Mouse (Mus musculus) limb, embryonic 11.5 days (tissue): ENCODE results near the gene Gm20696. TPM values are rescaled to one million over a fixed set of nuclear protein-coding genes. Genes with fewer than 3 reads are reported as not detected.

Source experiments
- ATAC-seq: fragments of 200-750 bp; cut with Nextera tagmentation; 2 replicates; pipeline ENCODE4 v1.8.0; 2017; ENCODE audit warnings: low read depth; ENCODE audit not compliant: insufficient number of reproducible peaks, low FRiP score, low TSS enrichment
- DNase-seq: peaks from one replicate; pipeline ENCODE4 v3.0.0-alpha.2; 2015; ENCODE audit warnings: low spot score
- H3K27ac ChIP-seq: fragments of 300-500 bp; sonication (generic); replicated peaks from 2 replicates; pipeline ENCODE4 v1.5.1; 2014; ENCODE audit warnings: low read depth, mild to moderate bottlenecking, low read length
- H3K27me3 ChIP-seq: fragments of 300-500 bp; sonication (generic); 2 replicates; pipeline ENCODE4 v1.6.1; 2014; ENCODE audit warnings: mild to moderate bottlenecking, low read length, mixed read lengths; ENCODE audit not compliant: control insufficient read depth, insufficient read depth
- H3K36me3 ChIP-seq: fragments of 300-500 bp; sonication (generic); 2 replicates; pipeline ENCODE4 v1.6.1; 2014; ENCODE audit warnings: mild to moderate bottlenecking, low read length, moderate library complexity, mixed read lengths; ENCODE audit not compliant: control insufficient read depth, insufficient read depth
- H3K4me1 ChIP-seq: fragments of 300-500 bp; sonication (generic); 2 replicates; pipeline ENCODE4 v1.6.1; 2014; ENCODE audit warnings: low read length, mixed read lengths; ENCODE audit not compliant: control insufficient read depth, insufficient read depth
- H3K4me2 ChIP-seq: fragments of 300-500 bp; sonication (generic); 2 replicates; pipeline ENCODE4 v1.6.1; 2014; ENCODE audit warnings: low read depth, mild to moderate bottlenecking, moderate library complexity; ENCODE audit not compliant: severe bottlenecking
- H3K4me3 ChIP-seq: fragments of 300-500 bp; sonication (generic); 2 replicates; pipeline ENCODE4 v1.5.1; 2014; ENCODE audit warnings: low read depth, low read length
- H3K9ac ChIP-seq: fragments of 300-500 bp; sonication (generic); 2 replicates; pipeline ENCODE4 v1.6.1; 2014; ENCODE audit warnings: mild to moderate bottlenecking, low read length
- H3K9me3 ChIP-seq: fragments of 300-500 bp; sonication (generic); 2 replicates; pipeline ENCODE4 v1.6.1; 2016; ENCODE audit warnings: low read length; ENCODE audit not compliant: control insufficient read depth
- WGBS: fragments of 180-500 bp; shearing (Covaris S2); extraction: QIAGEN DNeasy Blood & Tissue Kit; methylation state at CpG from one replicate; pipeline ENCODE4 v1.1.7; 2014; 5-methylcytosine and 5-hydroxymethylcytosine counted together
- polyA plus RNA-seq: library from polyadenylated mRNA; unstranded; fragments of >200 nt; fragmentation: Nextera tagmentation; extraction: Ambion mirVana; gene quantifications from 2 replicates; pipeline ENCODE4 v1.2.1, GENCODE M21; 2014

The Gm20696 gene
- polyA plus RNA-seq, 1 experiment from 2014 or later = 4.0 TPM

- Histone ChIP-seq H3K4me2 (no peak overlapping the region), H3K9ac (no peak overlapping the region), H3K36me3 (no peaks in the 10 kb centered on the region), H3K4me1 (peaks cover 3% of the 10 kb centered on the region; the same call in 1 of the 2 replicates), H3K27me3 (no peaks in the 10 kb centered on the region), H3K4me3 (no peak overlapping the region), H3K27ac (no peak overlapping the region), H3K9me3 (no peaks in the 10 kb centered on the region)
- no peak for ATAC-seq
- no peak for DNase-seq
- WGBS = 94% methylated on average over 12 of the region's 12 CpGs
Measured at GRCm38 (mm10) chr6:99446801-99447415, 219.7 kb downstream of the Gm20696 start.

GRCm38 (mm10) chr6:99443460-99443859 is 223.1 kb downstream of the Gm20696 start:
- Histone ChIP-seq H3K4me3 (no peak overlapping the region), H3K9me3 (no peaks in the 10 kb centered on the region), H3K27ac (no peak overlapping the region), H3K4me1 (peaks cover 16% of the 10 kb centered on the region), H3K27me3 (no peaks in the 10 kb centered on the region), H3K4me2 (no peak overlapping the region), H3K36me3 (no peaks in the 10 kb centered on the region), H3K9ac (no peak overlapping the region)
- DNase-seq (no peak), ATAC-seq (no peak)
- WGBS = 70% methylated on average over 5 of the region's 5 CpGs

GRCm38 (mm10) chr6:99441100-99441499 is 225.5 kb downstream of the Gm20696 start:
- no peak for DNase-seq
- Histone ChIP-seq H3K36me3 (no peaks in the 10 kb centered on the region), H3K4me2 (no peak overlapping the region), H3K4me3 (no peak overlapping the region), H3K27ac (no peak overlapping the region), H3K9me3 (no peaks in the 10 kb centered on the region), H3K4me1 (peaks cover 20% of the 10 kb centered on the region), H3K9ac (no peak overlapping the region), H3K27me3 (no peaks in the 10 kb centered on the region)
- no peak for ATAC-seq
- 52% methylated on average over 7 of the region's 7 CpGs for WGBS

- Histone ChIP-seq H3K27me3 (no peaks in the 10 kb centered on the region), H3K36me3 (no peaks in the 10 kb centered on the region), H3K4me2 (no peak overlapping the region), H3K4me1 (peaks cover 20% of the 10 kb centered on the region), H3K4me3 (no peak overlapping the region), H3K27ac (no peak overlapping the region), H3K9ac (no peak overlapping the region), H3K9me3 (no peaks in the 10 kb centered on the region)
- no peak for ATAC-seq
- whole genome bisulfite sequencing = 99% methylated on average over 2 of the region's 2 CpGs
- DNase-seq = no peak
Measured at GRCm38 (mm10) chr6:99440606-99441005, 226.0 kb downstream of the Gm20696 start.

GRCm38 (mm10) chr6:99439878-99440361 is 226.7 kb downstream of the Gm20696 start:
- ATAC-seq (no peak), DNase-seq (peak; percentile 59)
- Histone ChIP-seq H3K4me1 (peaks cover 20% of the 10 kb centered on the region), H3K9me3 (no peaks in the 10 kb centered on the region), H3K4me2 (no peak overlapping the region), H3K27ac (peak overlapping the region; percentile 76), H3K36me3 (no peaks in the 10 kb centered on the region), H3K4me3 (no peak overlapping the region), H3K27me3 (no peaks in the 10 kb centered on the region), H3K9ac (peak overlapping the region; percentile 22; the same call in 1 of the 2 replicates)
- 2% methylated on average over 9 of the region's 9 CpGs for WGBS

GRCm38 (mm10) chr6:99439214-99439877 is 227.3 kb downstream of the Gm20696 start:
- no peak overlapping the region for H3K4me3 ChIP-seq
- WGBS = 14% methylated on average over 9 of the region's 9 CpGs
- H3K9ac ChIP-seq = peak overlapping the region; percentile 22; the same call in 1 of the 2 replicates
- no peaks in the 10 kb centered on the region for H3K9me3 ChIP-seq
- no peak for ATAC-seq
- no peaks in the 10 kb centered on the region for H3K27me3 ChIP-seq
- peak overlapping the region; percentile 76 for H3K27ac ChIP-seq
- H3K36me3 ChIP-seq = no peaks in the 10 kb centered on the region
- peak; percentile 27 for DNase-seq
- peaks cover 20% of the 10 kb centered on the region for H3K4me1 ChIP-seq
- H3K4me2 ChIP-seq = no peak overlapping the region; the same call in 1 of the 2 replicates

GRCm38 (mm10) chr6:99436371-99436770 is 230.2 kb downstream of the Gm20696 start:
- H3K4me3 ChIP-seq = no peak overlapping the region
- DNase-seq (no peak), ATAC-seq (no peak)

GRCm38 (mm10) chr6:99435140-99435539 is 231.5 kb downstream of the Gm20696 start:
- H3K4me1 ChIP-seq = peaks cover 17% of the 10 kb centered on the region
- WGBS = 94% methylated on average over 10 of the region's 10 CpGs
- DNase-seq = no peak
- no peak overlapping the region for H3K27ac ChIP-seq
- H3K9me3 ChIP-seq = no peaks in the 10 kb centered on the region
- no peak overlapping the region for H3K4me2 ChIP-seq
- ATAC-seq = no peak
- H3K27me3 ChIP-seq = no peaks in the 10 kb centered on the region
- H3K36me3 ChIP-seq = no peaks in the 10 kb centered on the region
- no peak overlapping the region for H3K9ac ChIP-seq
- no peak overlapping the region for H3K4me3 ChIP-seq

More at GRCm38 (mm10) chr6:99436371-99436770, 230.2 kb downstream of the Gm20696 start:
- H3K36me3 ChIP-seq = no peaks in the 10 kb centered on the region
- peaks cover 20% of the 10 kb centered on the region for H3K4me1 ChIP-seq
- H3K4me2 ChIP-seq = no peak overlapping the region
- WGBS = 90% methylated on average over 6 of the region's 6 CpGs
- H3K27ac ChIP-seq = no peak overlapping the region
- no peak overlapping the region for H3K9ac ChIP-seq
- H3K9me3 ChIP-seq = no peaks in the 10 kb centered on the region
- no peaks in the 10 kb centered on the region for H3K27me3 ChIP-seq
